10 mouse cellular contexts compared by ENCODE assay signal in genomic region chr7:143506675-143507074, GRCm38 (mm10). TPM values are rescaled to one million over a fixed set of nuclear protein-coding genes. Genes with fewer than 3 reads are reported as not detected.
DNase-seq lines count a peak whose midpoint lies in the region; ATAC-seq and TF ChIP-seq lines count a peak whose summit lies in the region.
"Had no signal": no experiment of that assay in that cellular context is flagged by ENCODE, and none has a peak within 500 bp of the region (broad histone marks: within the 10 kb centered on the region; RNA-seq: fewer than 3 reads in every experiment).

No protein-coding gene starts in this region.

- WGBS in heart, adult 2 months: 23% methylated on average over 7 of the region's 7 CpGs
- WGBS in thymus, adult 2 months: 44% methylated on average over 7 of the region's 7 CpGs

- no peak overlapping the region for H3K27ac ChIP-seq in heart, adult 2 months
- no peak overlapping the region for H3K27ac ChIP-seq in thymus, adult 2 months (ENCODE audit: control insufficient read depth, insufficient read depth, low read length)
- H3K27ac ChIP-seq: embryonic facial prominence, embryonic 12.5 days; limb, embryonic 12.5 days had no signal

- H3K4me1 ChIP-seq in heart, adult 2 months (ENCODE audit: control insufficient read depth, insufficient read depth, low read length): peaks cover 2% of the 10 kb centered on the region
- peaks cover 6% of the 10 kb centered on the region; the same call in 1 of the 2 replicates for H3K4me1 ChIP-seq in thymus, adult 2 months (replicated peaks; ENCODE audit: control insufficient read depth, insufficient read depth, low read length)

- TF ChIP-seq CTCF in heart, adult 2 months (IDR thresholded peaks at IDR 0.05): peak; percentile 88
- no peak for TF ChIP-seq CTCF in thymus, adult 2 months (IDR thresholded peaks at IDR 0.05; ENCODE audit: borderline replicate concordance, control insufficient read depth, extremely low read depth, insufficient read depth, low read length, poor library complexity)

- peak; percentile 69 for ATAC-seq in megakaryocyte, adult 5-6 weeks (ENCODE audit: poor library complexity, severe bottlenecking)

- no peak overlapping the region for H3K4me3 ChIP-seq in heart, adult 2 months
- no peak overlapping the region for H3K4me3 ChIP-seq in thymus, adult 2 months (ENCODE audit: control insufficient read depth, insufficient read depth, low read length)
- H3K4me3 ChIP-seq: embryonic facial prominence, embryonic 12.5 days; limb, embryonic 12.5 days had no signal

- no peak for TF ChIP-seq POLR2A in heart, adult 2 months (IDR thresholded peaks at IDR 0.05; ENCODE audit: insufficient read depth, low read depth, low read length)
- no peak for TF ChIP-seq POLR2A in thymus, adult 2 months (IDR thresholded peaks at IDR 0.05; ENCODE audit: control insufficient read depth, extremely low read depth, insufficient read depth, low read length, poor library complexity)

- intact Hi-C loops in heart, adult 2 months (cut with DNase I): loop anchor here (1.0 to 5.0 kb wide), 2 partner anchors 26 to 34 kb away; partner anchors contain the start of gene Slc22a18

- H3K36me3 ChIP-seq in heart, adult 2 months (ENCODE audit: control insufficient read depth, insufficient read depth, low read length): no peaks in the 10 kb centered on the region
- H3K36me3 ChIP-seq in thymus, adult 2 months (ENCODE audit: control insufficient read depth, insufficient read depth, low read length): no peaks in the 10 kb centered on the region
- H3K36me3 ChIP-seq: embryonic facial prominence, embryonic 12.5 days; limb, embryonic 12.5 days had no signal

- peaks cover 7% of the 10 kb centered on the region for H3K27me3 ChIP-seq in heart, adult 2 months (ENCODE audit: control insufficient read depth, insufficient read depth, low read length)
- H3K27me3 ChIP-seq in thymus, adult 2 months (ENCODE audit: control insufficient read depth, insufficient read depth, low read length): peaks cover 13% of the 10 kb centered on the region; the same call in 1 of the 2 replicates

- DNase-seq in heart, adult 2 months: peak; percentile 28 to 46
- no peak for DNase-seq in heart, adult 11 months
- DNase-seq in B cell, adult 2 months: peak; percentile 62 to 67
- DNase-seq in T-cell, adult 2 months (ENCODE audit: low spot score): peak; percentile 51
- peak; percentile 73 for DNase-seq in embryo, embryonic 10 days (ENCODE audit: low spot score)
- peak; percentile 78 to 85 for DNase-seq in kidney, postnatal 25 days
- DNase-seq in thymus, adult 2 months: peak; percentile 67

- no peaks in the 10 kb centered on the region for H3K79me2 ChIP-seq in heart, adult 2 months (replicated peaks; ENCODE audit: control insufficient read depth, insufficient read depth, low read length)

- no peak overlapping the region for H3K9ac ChIP-seq in heart, adult 2 months (ENCODE audit: low read depth, low read length)
- H3K9ac ChIP-seq: embryonic facial prominence, embryonic 12.5 days; limb, embryonic 12.5 days had no signal

- TF ChIP-seq EP300 in heart, adult 2 months (IDR thresholded peaks at IDR 0.05; ENCODE audit: insufficient read depth, low read depth, low read length): no peak

RNA-seq across cellular contexts. Expression of gene Phlda2, which starts 3.7 kb away (rescaled TPM):
- not detected for total RNA-seq in heart, adult 2 months (2021)
- not detected in 2 replicates for polyA plus RNA-seq in heart, adult 2 months (2012; rRNA removed)
- total RNA-seq in megakaryocyte, adult 5-6 weeks (2015): not detected in 2 replicates
- total RNA-seq in megakaryocyte, adult 5-6 weeks (2017): not detected in 2 replicates
- polyA plus RNA-seq in thymus, adult 2 months (2012; rRNA removed): 0.39 TPM in 1 of 2 replicates, not detected in the other

RNA-seq across cellular contexts. Expression of gene Slc22a18, which starts 33.1 kb away (rescaled TPM):
- total RNA-seq in heart, adult 2 months (2021): under 1 TPM; 0.36 to 0.42 TPM
- polyA plus RNA-seq in heart, adult 2 months (2012; rRNA removed): 2.3 and 2.5 TPM in 2 replicates
- total RNA-seq in megakaryocyte, adult 5-6 weeks (2015): 1.2 and 1.3 TPM in 2 replicates
- total RNA-seq in megakaryocyte, adult 5-6 weeks (2017): 0.94 and 1.7 TPM in 2 replicates
- polyA plus RNA-seq in thymus, adult 2 months (2012; rRNA removed): 6.1 and 8.0 TPM in 2 replicates

RNA-seq across cellular contexts. Expression of gene Nap1l4, which starts 42.2 kb away (rescaled TPM):
- total RNA-seq in heart, adult 2 months (2021): 100 to 1,000 TPM; 168 to 197 TPM
- 98.4 and 147 TPM in 2 replicates for polyA plus RNA-seq in heart, adult 2 months (2012; rRNA removed)
- 52.4 and 55.3 TPM in 2 replicates for total RNA-seq in megakaryocyte, adult 5-6 weeks (2015)
- 105 and 107 TPM in 2 replicates for total RNA-seq in megakaryocyte, adult 5-6 weeks (2017)
- 107 and 120 TPM in 2 replicates for polyA plus RNA-seq in thymus, adult 2 months (2012; rRNA removed)

RNA-seq across cellular contexts. Expression of gene Cdkn1c, which starts 45.8 kb away (rescaled TPM):
- total RNA-seq in heart, adult 2 months (2021): 10 to 100 TPM; 33.9 to 42.4 TPM
- polyA plus RNA-seq in heart, adult 2 months (2012; rRNA removed): 12.3 and 15.7 TPM in 2 replicates
- total RNA-seq in megakaryocyte, adult 5-6 weeks (2015): 1.3 and 2.3 TPM in 2 replicates
- total RNA-seq in megakaryocyte, adult 5-6 weeks (2017): 0.41 and 0.95 TPM in 2 replicates
- polyA plus RNA-seq in thymus, adult 2 months (2012; rRNA removed): 10.3 and 10.4 TPM in 2 replicates
